Mouse (Mus musculus) hindbrain, embryonic 16.5 days (tissue): ENCODE measurements at regions not wholly inside any gene's neighbourhood (a gene's known extent, or its start where the extent isn't known, plus 50 kb on each side); places are given as distances from the start of the nearest gene placed in this dataset.

Experiments
- ATAC-seq: fragments of 200-750 bp; cut with Nextera tagmentation; 2 replicates; pipeline ENCODE4 v1.8.0; 2017; ENCODE audit warnings: moderate TSS enrichment, moderate library complexity
- H3K27ac ChIP-seq: fragments of 300-500 bp; sonication (generic); 2 replicates; pipeline ENCODE4 v1.5.1; 2014; ENCODE audit warnings: low read depth, mild to moderate bottlenecking, control low read depth, low read length, moderate library complexity
- H3K27me3 ChIP-seq: fragments of 300-500 bp; sonication (generic); replicated peaks from 2 replicates; pipeline ENCODE4 v1.6.1; 2014; ENCODE audit warnings: low read length; ENCODE audit not compliant: control insufficient read depth, insufficient read depth
- H3K36me3 ChIP-seq: fragments of 300-500 bp; sonication (generic); 2 replicates; pipeline ENCODE4 v1.6.1; 2014; ENCODE audit warnings: mild to moderate bottlenecking, low read length, moderate library complexity, mixed read lengths; ENCODE audit not compliant: control insufficient read depth, insufficient read depth
- H3K4me1 ChIP-seq: fragments of 300-500 bp; sonication (generic); 2 replicates; pipeline ENCODE4 v1.6.1; 2014; ENCODE audit warnings: low read depth, low read length; ENCODE audit not compliant: control insufficient read depth, insufficient read depth
- H3K4me2 ChIP-seq: fragments of 300-500 bp; sonication (generic); 2 replicates; pipeline ENCODE4 v1.6.1; 2014; ENCODE audit warnings: mild to moderate bottlenecking, low read length, control low read depth, moderate library complexity
- H3K4me3 ChIP-seq: fragments of 300-500 bp; sonication (generic); 2 replicates; pipeline ENCODE4 v1.5.1; 2014; ENCODE audit warnings: mild to moderate bottlenecking, low read length, control low read depth, moderate library complexity
- H3K9ac ChIP-seq: fragments of 300-500 bp; sonication (generic); 2 replicates; pipeline ENCODE4 v1.6.1; 2014; ENCODE audit warnings: low read depth, mild to moderate bottlenecking, control low read depth, low read length, moderate library complexity
- H3K9me3 ChIP-seq: fragments of 300-500 bp; sonication (generic); 2 replicates; pipeline ENCODE4 v1.6.1; 2014; ENCODE audit warnings: mild to moderate bottlenecking, low read length, moderate library complexity; ENCODE audit not compliant: control insufficient read depth
- WGBS: fragments of 180-500 bp; shearing (Covaris S2); extraction: QIAGEN DNeasy Blood & Tissue Kit; methylation state at CpG from one replicate; pipeline ENCODE4 v1.1.7; 2014; 5-methylcytosine and 5-hydroxymethylcytosine counted together

GRCm38 (mm10) chr5:47390735-47391134 is 592.2 kb upstream of the Slit2 start:
- H3K27ac ChIP-seq, result no peak overlapping the region
- no peak overlapping the region for H3K9ac ChIP-seq
- no peak overlapping the region for H3K4me3 ChIP-seq
- H3K9me3 ChIP-seq, result no peaks in the 10 kb centered on the region
- ATAC-seq, result no peak
- no peaks in the 10 kb centered on the region for H3K27me3 ChIP-seq
- no peaks in the 10 kb centered on the region for H3K36me3 ChIP-seq
- H3K4me1 ChIP-seq, result no peaks in the 10 kb centered on the region
- H3K4me2 ChIP-seq, result no peak overlapping the region
- 76% methylated on average over 2 of the region's 2 CpGs for WGBS

DNA sequence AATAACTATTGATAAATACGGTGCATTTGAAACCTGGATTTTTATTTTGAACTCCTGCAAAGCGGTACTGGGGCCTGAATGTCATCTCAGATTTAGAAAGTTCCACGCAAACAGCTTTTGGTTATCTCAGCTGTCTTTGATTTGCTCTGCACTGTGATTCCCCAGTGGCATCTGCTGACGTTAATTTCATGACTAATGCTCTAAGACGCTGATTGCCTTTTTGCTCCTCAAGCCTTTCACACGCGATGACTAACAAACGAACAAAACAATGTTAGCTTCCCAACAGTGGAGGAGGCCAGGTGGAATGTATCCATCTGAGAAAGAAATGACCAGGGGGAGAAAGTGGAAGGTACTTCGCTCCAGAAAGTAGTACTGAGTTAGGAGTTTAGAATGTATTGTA is 586.1 kb upstream of the Slit2 start:
- Histone ChIP-seq H3K9me3 (no peaks in the 10 kb centered on the region), H3K27me3 (no peaks in the 10 kb centered on the region), H3K36me3 (no peaks in the 10 kb centered on the region), H3K4me3 (no peak overlapping the region), H3K9ac (no peak overlapping the region), H3K4me2 (no peak overlapping the region), H3K4me1 (no peaks in the 10 kb centered on the region), H3K27ac (no peak overlapping the region)
- 75% methylated on average over 9 of the region's 9 CpGs for WGBS
- no peak for ATAC-seq

GRCm38 (mm10) chr5:47421916-47422315 is 561.0 kb upstream of the Slit2 start:
- Histone ChIP-seq H3K27me3 (no peaks in the 10 kb centered on the region), H3K36me3 (no peaks in the 10 kb centered on the region), H3K4me1 (no peaks in the 10 kb centered on the region), H3K9ac (no peak overlapping the region), H3K4me2 (no peak overlapping the region), H3K9me3 (no peaks in the 10 kb centered on the region), H3K27ac (no peak overlapping the region), H3K4me3 (no peak overlapping the region)
- ATAC-seq, result no peak
- WGBS, result 57% methylated on average over 2 of the region's 2 CpGs

GRCm38 (mm10) chr5:47426040-47426439 is 556.9 kb upstream of the Slit2 start:
- Histone ChIP-seq H3K9ac (no peak overlapping the region), H3K9me3 (no peaks in the 10 kb centered on the region), H3K4me2 (no peak overlapping the region), H3K36me3 (no peaks in the 10 kb centered on the region), H3K27ac (no peak overlapping the region), H3K4me1 (no peaks in the 10 kb centered on the region), H3K4me3 (no peak overlapping the region), H3K27me3 (no peaks in the 10 kb centered on the region)
- WGBS, result 80% methylated on average over 4 of the region's 4 CpGs
- ATAC-seq, result no peak

GRCm38 (mm10) chr5:47426467-47426866 is 556.5 kb upstream of the Slit2 start:
- Histone ChIP-seq H3K36me3 (no peaks in the 10 kb centered on the region), H3K9ac (no peak overlapping the region), H3K27ac (no peak overlapping the region), H3K4me2 (no peak overlapping the region), H3K9me3 (no peaks in the 10 kb centered on the region), H3K27me3 (no peaks in the 10 kb centered on the region), H3K4me1 (no peaks in the 10 kb centered on the region), H3K4me3 (no peak overlapping the region)
- 66% methylated on average over 6 of the region's 6 CpGs for WGBS
- ATAC-seq, result no peak

DNA sequence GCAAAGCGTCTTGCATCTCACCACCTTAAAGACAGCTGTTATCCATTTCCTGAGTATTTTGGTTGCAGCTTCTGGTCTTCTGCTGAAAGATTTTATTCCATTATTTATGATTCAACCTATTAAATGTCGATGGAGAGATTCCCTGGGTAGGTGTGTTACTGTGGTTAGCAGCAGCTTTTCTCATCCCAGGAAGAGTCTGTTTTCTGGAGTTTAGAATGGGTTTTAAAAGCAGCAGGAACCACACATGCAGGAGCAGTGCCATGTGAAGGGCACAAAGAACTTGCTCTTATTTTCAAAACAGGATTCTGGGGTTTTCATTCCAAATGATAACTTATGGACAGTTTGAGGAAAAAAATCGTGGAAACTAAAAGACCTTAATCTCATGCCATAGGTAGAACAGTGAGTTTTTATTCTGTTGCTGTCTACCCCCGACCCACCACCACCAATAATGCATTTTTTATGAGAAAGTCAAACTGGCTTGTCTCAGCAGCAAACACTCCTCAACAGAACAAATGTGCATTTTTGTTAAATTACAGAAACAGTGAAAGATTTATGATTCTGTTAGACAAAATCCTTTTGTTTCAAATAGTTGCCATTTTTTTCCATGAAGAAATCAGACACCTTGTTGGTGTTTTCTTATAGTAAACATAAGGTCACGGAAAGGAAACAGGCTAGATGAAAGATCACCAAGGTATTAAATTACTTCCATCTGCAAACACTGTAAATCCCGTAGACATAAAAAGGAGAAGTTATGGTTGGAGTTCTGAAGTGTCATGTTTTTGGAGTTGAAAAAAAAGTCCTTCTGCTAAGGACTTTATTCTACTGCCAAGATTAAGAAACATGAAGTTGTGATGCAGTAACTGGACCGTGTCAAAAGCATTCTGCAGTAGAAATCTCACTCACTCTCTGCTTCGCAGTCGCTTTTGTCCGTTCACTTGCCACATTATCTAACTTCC is 553.4 kb upstream of the Slit2 start:
- no peak overlapping the region for H3K27ac ChIP-seq
- ATAC-seq, result no peak
- 64% methylated on average over 10 of the region's 10 CpGs for WGBS

GRCm38 (mm10) chr5:47431599-47432328 is 551.2 kb upstream of the Slit2 start:
- H3K4me3 ChIP-seq, result no peak overlapping the region
- no peak for ATAC-seq
- no peaks in the 10 kb centered on the region for H3K36me3 ChIP-seq
- H3K27ac ChIP-seq, result no peak overlapping the region
- WGBS, result 34% methylated on average over 5 of the region's 5 CpGs
- no peaks in the 10 kb centered on the region for H3K27me3 ChIP-seq
- H3K9me3 ChIP-seq, result no peaks in the 10 kb centered on the region
- no peak overlapping the region for H3K4me2 ChIP-seq
- H3K4me1 ChIP-seq, result no peaks in the 10 kb centered on the region
- no peak overlapping the region for H3K9ac ChIP-seq

More for the DNA sequence above, 553.4 kb upstream of the Slit2 start:
- no peaks in the 10 kb centered on the region for H3K9me3 ChIP-seq
- no peak overlapping the region for H3K9ac ChIP-seq
- H3K4me3 ChIP-seq, result no peak overlapping the region
- H3K4me1 ChIP-seq, result no peaks in the 10 kb centered on the region
- H3K27me3 ChIP-seq, result no peaks in the 10 kb centered on the region
- H3K4me2 ChIP-seq, result no peak overlapping the region
- H3K36me3 ChIP-seq, result no peaks in the 10 kb centered on the region

- H3K4me3 ChIP-seq, result no peak overlapping the region
- H3K36me3 ChIP-seq, result no peaks in the 10 kb centered on the region
- H3K4me2 ChIP-seq, result no peak overlapping the region
- no peaks in the 10 kb centered on the region for H3K4me1 ChIP-seq
- no peak for ATAC-seq
- no peak overlapping the region for H3K9ac ChIP-seq
- H3K27ac ChIP-seq, result no peak overlapping the region
- no peaks in the 10 kb centered on the region for H3K9me3 ChIP-seq
- 71% methylated on average over 3 of the region's 3 CpGs for WGBS
- H3K27me3 ChIP-seq, result no peaks in the 10 kb centered on the region
These were observed 546.5 kb upstream of the Slit2 start for GRCm38 (mm10) chr5:47436455-47436854.

DNA sequence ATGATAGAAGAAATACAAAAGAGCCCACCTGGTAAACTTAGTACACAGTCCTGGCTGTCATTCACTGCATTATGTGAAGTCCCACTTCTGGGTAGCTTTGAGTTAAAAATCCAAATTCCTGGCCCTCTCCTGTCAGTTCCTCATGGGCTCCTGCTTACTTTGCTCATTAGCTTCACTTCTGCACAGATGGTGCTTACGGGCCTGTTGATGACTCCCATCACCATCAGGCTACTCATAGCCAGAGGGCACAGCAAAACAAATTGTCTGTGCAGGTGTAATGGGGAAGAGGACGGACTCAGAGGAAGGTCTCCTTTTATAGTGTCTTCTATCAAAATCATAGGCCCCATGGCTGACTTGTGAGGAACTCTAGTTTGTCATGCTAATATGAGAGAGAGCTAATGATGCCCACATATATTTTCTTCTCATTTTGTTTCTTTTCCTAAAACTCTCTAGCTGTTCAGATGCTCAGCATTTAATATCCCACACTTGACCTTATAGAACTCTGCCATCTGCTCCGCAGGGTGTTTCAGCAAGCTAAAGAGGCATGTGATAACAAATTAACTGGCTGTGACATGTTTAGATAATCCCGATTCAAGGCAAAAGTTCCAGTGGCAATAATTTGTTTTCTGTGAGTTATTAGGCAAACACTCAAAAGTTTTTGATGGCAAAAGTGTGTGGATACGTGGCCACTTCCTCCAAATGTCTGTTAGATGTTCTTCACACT is 536.5 kb upstream of the Slit2 start:
- no peaks in the 10 kb centered on the region for H3K4me1 ChIP-seq
- H3K4me3 ChIP-seq, result no peak overlapping the region
- no peaks in the 10 kb centered on the region for H3K36me3 ChIP-seq
- ATAC-seq, result peak; percentile 54
- no peaks in the 10 kb centered on the region for H3K27me3 ChIP-seq
- H3K9ac ChIP-seq, result no peak overlapping the region
- no peak overlapping the region for H3K4me2 ChIP-seq
- no peaks in the 10 kb centered on the region for H3K9me3 ChIP-seq
- H3K27ac ChIP-seq, result no peak overlapping the region
- 48% methylated on average over 5 of the region's 5 CpGs for WGBS
